Mouse (Mus musculus) embryo, embryonic 11.5 days (tissue): ENCODE data around the gene Prtg.

ENCODE experiments used
- DNase-seq: peaks from one replicate; pipeline ENCODE4 v3.0.0-alpha.2; 2012; ENCODE audit warnings: low read depth, low spot score

Prtg gene

GRCm38 (mm10) chr9:72911381-72911780, 104.7 kb downstream of the Prtg start:
- DNase-seq: no peak

- no peak for DNase-seq
Measured at GRCm38 (mm10) chr9:72913551-72913950, 106.9 kb downstream of the Prtg start.

DNA sequence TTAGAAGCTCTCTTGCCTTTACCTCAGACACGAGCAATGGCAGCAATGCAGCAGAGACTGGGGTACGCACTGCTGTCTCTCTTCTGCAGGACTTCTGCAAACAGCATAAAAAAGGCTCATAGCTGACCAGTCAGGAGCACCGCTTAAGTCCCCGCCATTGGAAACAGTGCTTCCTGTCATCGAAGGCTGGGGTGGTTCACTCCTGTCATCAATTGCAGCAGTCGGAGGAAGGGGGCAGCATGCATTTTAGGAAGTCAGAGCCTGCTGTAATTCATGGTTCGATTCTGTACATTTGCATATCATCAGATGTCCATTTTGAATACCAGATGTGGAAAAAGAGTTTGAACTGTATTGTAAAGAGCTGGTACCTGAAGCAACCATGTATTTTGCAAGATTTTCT, 109.1 kb downstream of the Prtg start:
- DNase-seq: no peak

DNA sequence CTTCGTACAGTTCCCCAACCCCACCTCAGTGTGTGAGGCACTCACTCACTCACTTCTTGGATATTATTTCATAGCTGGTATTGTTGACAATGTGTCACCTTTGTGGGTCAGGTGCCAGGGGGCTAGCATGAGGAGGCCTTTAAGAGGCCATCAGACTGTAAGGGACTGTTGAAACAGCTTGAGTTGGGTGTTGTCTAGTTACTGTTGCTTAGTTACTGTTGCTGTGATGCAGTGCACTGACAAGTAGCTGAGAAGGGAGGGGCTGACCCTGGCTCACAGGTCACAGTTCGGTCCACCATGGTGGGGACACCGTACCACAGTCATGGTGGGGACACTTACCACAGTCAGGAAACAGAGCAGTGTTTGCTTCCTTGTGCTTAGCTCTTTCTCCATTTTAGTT, 116.4 kb downstream of the Prtg start:
- DNase-seq: no peak

DNA sequence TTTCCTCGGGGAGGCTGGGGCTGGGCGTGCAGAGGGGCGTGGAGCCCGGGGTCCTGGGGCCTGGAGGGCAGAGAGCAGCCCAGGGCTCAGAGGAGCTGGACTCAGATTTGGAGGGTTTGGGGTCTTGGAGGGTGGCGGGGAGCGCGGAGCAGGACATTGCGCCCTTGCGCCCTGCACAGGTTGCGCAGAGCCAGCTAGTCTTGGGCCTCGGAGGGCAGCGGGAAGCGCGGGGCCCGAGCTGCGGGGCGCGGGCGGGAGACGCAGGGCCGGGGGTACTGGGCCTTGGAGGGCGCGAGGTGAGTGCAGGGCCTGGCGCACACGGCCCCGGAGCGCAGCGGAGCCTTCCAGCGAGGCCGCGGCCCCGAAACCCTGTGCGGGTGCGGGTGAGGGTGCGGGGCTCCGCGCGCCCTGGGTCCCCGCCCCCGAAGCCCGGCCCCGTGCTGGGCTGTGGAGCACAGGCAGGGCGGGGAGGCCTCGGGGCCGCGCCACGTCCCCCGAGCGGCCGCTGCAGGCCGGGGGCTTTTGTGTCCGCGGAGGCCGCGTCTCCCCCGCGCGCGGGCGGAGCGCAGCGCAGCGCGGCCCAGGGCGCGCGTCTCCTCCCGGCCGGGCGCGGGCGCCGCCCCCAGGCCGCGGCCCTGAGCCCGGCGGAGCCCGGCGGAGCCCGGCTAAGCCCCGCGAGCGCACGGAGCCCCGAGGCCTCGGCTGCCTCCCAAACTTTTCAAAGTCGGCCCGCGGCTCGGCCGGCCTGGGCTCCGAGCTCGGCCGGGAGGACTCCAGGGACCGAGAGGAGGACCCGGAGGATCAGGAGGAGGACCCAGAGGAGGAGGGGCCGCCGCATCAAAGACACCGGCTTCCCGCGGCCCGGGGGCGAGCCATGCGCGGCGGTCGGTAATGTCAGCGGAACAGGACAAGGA, 118.6 kb downstream of the Prtg start, which contains the start of gene Pygo1:
Pygo1 (plus strand) TSS at position 625 of the 914 bp plus-strand sequence.
- peak; percentile 39 for DNase-seq

GRCm38 (mm10) chr9:72925935-72926258, 119.2 kb downstream of the Prtg start:
- DNase-seq: no peak

DNA sequence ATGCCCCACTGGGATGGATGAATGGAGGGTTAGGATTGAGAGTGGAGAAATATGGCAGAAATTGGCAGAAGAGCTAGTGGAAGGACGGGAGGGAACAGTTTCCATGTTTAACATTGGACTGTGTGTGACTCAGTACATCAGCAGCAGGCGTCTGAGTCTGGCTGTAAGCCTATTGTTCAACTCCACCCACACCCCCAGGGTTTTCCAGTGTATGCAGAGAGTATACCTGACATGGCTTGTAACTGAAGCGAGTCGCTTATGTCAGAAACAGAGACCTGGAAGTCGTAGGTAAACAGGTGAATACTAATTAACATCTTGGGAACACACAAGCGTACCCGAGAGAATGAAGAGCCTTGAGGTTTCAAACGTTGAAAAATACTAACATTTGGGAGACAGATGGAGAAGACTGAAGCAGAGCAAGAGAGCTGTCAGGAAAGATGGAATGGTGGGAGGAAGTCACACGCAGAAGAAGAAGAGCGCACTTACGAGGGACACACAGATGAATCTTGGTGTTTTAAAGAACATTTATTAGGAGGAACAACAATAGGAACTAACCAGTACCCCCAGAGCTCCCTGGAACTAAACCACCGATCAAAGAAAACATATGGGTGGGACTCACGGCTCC, 124.6 kb downstream of the Prtg start:
- DNase-seq: no peak

DNA sequence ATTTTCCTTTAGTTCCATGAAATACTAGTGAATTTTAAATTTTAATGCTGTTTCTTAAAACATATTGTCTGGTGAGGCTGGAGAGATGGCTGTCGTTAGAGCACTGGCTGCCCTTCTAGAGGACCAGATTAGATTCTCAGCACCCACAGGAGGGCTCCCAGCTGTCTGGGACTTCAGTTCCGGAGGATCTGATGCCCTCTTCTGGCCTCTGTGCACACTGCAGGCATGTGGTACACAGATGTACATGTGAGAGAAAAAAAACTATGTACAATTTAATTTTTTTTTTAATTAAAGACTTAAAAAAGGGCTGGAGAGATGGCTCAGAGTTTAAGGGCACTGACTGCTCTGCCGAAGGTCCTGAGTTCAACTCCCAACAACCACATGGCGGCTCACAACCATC, 128.6 kb downstream of the Prtg start:
- DNase-seq: no peak

GRCm38 (mm10) chr9:72936301-72936700, 129.6 kb downstream of the Prtg start:
- no peak for DNase-seq

DNA sequence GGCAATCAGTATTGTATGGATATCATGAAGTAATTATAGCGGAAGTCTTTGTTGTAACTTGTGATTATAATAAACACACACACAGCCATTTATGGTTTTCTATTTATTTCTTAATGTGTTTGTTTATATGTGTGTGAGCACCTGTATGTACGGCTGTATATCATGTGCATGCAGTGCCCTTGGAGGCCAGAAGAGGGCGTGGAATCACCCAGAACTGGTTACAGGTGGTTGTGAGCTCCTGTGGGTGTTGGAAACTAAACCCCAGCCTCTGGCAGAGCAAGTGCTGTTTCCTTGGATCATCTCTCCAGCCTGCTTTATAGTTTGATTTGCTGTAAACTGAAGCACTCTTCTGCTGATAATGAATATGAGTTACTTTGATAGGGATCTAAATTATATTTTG, 136.8 kb downstream of the Prtg start:
- DNase-seq: no peak

GRCm38 (mm10) chr9:72944286-72944685, 137.6 kb downstream of the Prtg start:
- DNase-seq: no peak

DNA sequence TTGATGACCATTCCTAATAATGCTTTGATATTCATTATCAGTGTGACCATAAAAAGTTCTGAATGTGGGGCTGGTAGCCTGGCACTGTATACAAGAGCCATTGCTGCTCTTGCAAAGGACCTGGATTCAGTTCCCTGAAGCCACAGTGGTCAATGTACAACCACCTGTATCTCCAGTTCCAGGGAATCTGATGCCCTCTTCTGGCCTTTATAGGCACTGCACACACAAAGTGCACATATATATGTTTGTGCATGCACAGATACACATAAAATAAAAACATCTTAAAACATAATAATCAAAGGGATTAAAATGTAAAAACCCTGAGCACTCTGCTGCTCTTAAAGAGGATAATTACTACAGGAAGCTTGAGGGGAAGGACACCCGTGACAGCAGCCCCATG, 140.3 kb downstream of the Prtg start:
- DNase-seq: no peak

DNA sequence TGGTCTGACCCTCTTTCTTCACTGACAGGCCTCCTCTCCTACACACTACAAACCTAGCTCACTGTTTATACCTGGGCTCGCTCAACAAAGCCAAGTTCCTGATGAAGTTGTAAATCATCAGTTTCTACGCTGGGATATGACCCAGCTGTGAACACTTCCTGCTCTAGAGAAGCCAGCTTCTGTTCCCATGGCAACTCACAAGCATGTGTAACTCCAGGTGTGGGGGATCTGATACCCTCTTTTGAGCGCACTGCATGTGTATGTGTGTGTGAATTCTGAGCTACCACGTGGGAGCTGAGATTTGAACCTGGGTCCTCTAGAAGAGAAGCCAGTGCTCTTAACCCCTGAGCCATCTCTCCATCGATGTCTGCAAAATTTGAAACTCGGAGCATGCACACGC, 142.9 kb downstream of the Prtg start:
- no peak for DNase-seq

- no peak for DNase-seq
Measured at GRCm38 (mm10) chr9:72954746-72955145, 148.1 kb downstream of the Prtg start.

- DNase-seq: peak; percentile 38
Measured at GRCm38 (mm10) chr9:72955546-72955945, 148.9 kb downstream of the Prtg start.

DNA sequence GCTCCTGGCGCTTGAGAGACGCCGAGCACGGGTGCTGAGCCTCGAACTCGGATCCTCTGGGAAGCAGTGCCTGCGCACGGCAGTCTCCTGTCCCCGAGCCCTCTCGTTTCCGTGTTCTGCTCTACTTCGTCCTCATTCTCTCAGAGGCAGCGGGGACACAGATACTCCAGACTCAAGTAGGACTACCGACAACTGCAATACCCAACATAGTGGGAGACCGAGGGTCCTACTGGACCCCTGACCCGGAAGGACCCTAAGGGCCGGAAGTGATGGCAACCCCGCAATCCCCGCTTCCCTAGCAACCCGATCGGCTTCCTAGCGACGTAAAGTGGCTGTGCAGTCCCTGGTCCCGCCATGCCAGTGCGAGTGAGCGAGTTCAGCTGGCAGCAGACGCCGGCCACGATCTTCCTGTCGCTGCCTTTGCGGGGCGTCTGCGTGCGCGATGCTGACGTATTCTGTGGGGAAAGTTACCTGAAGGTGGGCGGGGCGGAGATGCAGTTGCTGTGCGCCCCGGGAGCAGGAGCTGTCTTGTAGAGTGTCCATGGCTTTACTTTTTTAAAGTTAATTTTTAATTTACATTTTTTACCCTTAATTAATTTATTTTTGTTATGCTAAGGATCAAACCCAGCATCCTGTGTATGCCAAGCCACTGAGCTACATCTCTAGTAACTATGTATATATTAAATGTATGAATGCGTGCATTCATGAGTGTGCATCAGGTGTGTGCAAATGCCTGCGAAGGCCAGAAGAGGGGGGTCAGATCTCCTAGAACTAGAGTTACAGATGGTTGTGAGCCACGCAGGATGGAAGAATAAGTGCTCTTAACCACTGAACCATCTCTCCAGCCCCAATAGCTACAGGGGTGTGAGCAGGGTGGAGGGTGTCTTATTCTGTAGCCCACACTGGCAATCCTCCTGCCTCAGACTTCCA, 152.1 kb downstream of the Prtg start, which contains the start of the genes Dyx1c1 and Gm44503:
Dyx1c1 (plus strand) TSS at position 265 of the 930 bp plus-strand sequence.
Gm44503 (plus strand) TSS at position 332 of the 930 bp plus-strand sequence.
- DNase-seq: peak; percentile 69

GRCm38 (mm10) chr9:72961346-72961745, 154.7 kb downstream of the Prtg start:
- DNase-seq: no peak

DNA sequence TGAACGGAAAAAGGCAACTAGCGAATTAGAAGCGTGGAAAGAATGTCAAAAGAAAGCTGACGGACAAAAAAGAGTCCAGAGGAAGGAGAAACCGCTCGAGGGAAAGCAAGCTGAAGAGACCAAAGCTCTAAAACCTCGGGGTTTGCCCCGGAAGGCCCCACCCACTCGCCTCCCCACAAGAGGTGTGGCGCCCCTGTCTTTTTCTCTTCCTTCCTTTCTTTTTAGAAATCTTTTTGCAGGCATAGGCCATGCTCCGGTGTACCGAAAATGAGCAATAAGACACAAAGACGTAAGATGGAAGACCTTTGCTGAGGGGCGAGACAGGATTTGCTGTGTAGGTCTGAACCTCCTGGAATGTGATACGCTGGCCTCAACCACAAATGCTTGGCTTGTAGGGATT, 155.3 kb downstream of the Prtg start:
- DNase-seq: no peak
